Mouse (Mus musculus) C2C12 (cell line): ENCODE data around the gene Pced1b.

Source experiments
- CEBPB ChIP-seq: IDR thresholded peaks from one replicate; pipeline ENCODE4 v1.6.1; 2011; ENCODE audit warnings: low read depth, mild to moderate bottlenecking, control low read depth, moderate library complexity
- CTCF ChIP-seq: IDR thresholded peaks from one replicate; pipeline ENCODE4 v1.5.1; 2011; ENCODE audit not compliant: control insufficient read depth, insufficient read depth, insufficient read length
- MAX ChIP-seq: IDR thresholded peaks from one replicate; pipeline ENCODE4 v1.6.1; 2011; ENCODE audit warnings: mild to moderate bottlenecking, control low read depth
- MYOD1 ChIP-seq: IDR thresholded peaks from one replicate; pipeline ENCODE4 v1.6.1; 2011; ENCODE audit warnings: low read depth; ENCODE audit not compliant: control insufficient read depth, insufficient read length
- MYOG ChIP-seq: IDR thresholded peaks from one replicate; pipeline ENCODE4 v1.6.1; 2011; ENCODE audit not compliant: control insufficient read depth, insufficient read length; ENCODE audit errors: extremely low read depth
- USF1 ChIP-seq: IDR thresholded peaks from one replicate; pipeline ENCODE4 v1.6.1; 2011; ENCODE audit warnings: low read depth, mild to moderate bottlenecking, control low read depth, moderate library complexity

- TF ChIP-seq CTCF (no peak), CEBPB (no peak), MAX (no peak), USF1 (no peak), MYOD1 (no peak), MYOG (no peak)
Measured at GRCm38 (mm10) chr15:97414718-97415413, 168.0 kb downstream of the Pced1b start.
